Mouse (Mus musculus) lung, postnatal 14 days (tissue): ENCODE measurements at regions not wholly inside any gene's neighbourhood (a gene's known extent, or its start where the extent isn't known, plus 50 kb on each side); places are given as distances from the start of the nearest gene placed in this dataset.

Experiments
- DNase-seq: peaks from one replicate; pipeline ENCODE4 v3.0.0; 2021

DNA sequence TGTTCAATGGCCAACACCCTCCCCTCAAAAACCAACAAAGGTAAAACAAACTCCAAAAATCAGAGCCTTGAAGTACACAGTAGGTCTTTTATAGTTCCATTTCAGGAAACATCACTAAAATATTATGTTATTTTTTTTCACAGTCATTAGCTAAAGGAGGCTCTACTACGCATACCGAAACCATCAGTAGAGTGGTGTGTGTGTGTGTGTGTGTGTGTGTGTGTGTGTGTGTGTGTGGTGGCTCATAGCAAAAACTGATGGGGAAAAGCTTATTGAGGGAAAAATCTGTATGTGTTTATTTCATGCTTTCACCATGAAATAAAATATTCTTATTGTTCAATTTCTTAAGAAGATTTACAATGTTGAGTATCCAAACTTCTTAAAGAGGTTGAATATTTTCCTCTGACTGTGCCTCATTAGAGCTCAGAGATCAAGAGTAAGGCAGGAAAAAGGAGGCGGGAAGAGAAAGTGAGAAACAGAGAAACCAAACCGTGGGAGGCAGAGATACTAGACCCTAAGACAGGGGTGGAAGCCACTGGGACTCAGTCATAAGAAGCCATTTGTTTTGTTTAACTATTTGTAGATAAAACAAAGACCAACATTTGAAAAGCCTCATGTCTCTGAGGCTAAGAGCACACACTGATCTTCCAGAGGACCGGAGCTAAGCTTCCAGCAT, 159.6 kb downstream of the Icos start:
- no peak for DNase-seq

DNA sequence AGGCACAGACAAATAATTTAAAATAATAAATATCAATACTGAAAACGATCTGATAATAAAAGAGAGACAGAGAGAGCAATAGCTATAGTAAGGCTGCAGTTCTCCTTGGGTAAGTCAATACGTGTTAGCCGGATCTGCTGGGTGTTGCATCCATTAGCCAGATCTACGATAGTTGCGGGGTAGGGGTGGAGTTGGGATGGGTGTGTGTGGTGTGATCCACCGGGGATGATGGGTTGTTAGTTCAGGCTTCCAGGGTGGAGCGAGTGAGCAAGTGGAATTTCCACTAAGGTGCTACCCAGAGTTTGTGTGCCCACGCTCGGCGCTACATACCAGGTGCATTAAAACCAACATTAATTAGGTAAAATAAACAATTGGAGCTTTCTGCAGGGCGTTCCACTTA, 160.2 kb downstream of the Icos start:
- DNase-seq = no peak

DNA sequence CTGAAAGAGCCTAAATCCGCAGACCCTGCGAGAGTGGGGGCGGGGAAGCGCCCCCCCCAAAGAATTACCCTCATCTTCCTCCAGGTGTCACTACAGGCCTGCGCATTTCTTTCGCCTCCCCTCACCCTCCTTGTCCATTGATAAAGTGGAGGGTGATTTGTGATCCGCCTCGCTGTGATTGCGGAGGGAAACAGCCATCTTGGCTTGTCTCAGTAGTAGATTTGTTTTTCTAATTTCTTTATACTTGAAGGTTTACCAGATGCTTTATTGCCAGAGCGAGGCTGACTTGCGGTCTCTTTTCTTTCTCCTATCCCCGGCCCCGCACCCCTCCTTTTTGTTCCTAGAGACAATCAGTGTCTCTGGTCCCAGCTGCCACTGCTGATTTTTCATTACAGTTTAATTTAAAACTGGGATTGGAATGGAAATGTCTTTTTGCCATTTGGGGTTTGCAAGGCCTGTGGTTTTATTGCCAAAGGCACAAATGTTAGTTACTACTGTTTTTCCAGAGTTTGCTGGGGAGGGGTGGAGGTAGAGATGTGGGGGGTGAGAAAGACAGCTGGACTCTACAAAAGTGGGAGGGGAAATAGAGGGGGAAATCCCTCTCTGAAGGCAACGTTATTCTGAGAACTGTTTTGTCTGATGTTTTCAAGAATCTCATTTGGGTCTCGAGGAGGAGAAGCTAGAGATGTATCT, 161.7 kb downstream of the Icos start:
- peak; percentile 36 for DNase-seq

DNA sequence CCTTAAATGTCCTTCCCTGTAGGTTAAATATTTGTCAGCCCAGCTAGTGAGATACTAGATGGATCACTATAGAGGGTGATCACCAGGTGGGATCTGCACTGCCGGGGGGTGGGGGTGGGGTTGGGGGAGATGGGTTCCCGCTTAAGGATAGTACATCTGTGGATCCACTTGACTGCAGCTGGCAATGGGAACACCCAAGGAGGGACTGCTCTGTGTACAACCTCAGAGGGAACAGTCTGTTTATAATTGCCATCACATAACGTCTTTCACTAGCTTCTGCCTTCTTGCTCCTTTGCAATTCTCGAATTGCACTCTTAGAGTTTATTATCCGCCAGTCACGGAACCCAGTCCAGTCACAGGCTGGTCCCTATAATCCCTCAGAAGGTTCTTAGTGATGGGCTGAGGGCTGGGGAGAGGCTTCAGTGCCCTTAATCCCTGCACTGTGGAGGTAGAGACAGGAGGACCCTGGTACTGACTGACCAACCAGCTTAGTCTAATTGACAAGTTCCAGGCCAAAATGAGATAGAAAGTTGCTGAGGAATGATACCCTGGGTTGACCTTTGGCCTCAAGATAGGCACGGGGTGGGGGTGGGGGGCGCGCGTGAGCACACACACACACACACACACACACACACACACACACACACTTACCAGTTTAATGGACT, 162.4 kb downstream of the Icos start:
- no peak for DNase-seq

DNA sequence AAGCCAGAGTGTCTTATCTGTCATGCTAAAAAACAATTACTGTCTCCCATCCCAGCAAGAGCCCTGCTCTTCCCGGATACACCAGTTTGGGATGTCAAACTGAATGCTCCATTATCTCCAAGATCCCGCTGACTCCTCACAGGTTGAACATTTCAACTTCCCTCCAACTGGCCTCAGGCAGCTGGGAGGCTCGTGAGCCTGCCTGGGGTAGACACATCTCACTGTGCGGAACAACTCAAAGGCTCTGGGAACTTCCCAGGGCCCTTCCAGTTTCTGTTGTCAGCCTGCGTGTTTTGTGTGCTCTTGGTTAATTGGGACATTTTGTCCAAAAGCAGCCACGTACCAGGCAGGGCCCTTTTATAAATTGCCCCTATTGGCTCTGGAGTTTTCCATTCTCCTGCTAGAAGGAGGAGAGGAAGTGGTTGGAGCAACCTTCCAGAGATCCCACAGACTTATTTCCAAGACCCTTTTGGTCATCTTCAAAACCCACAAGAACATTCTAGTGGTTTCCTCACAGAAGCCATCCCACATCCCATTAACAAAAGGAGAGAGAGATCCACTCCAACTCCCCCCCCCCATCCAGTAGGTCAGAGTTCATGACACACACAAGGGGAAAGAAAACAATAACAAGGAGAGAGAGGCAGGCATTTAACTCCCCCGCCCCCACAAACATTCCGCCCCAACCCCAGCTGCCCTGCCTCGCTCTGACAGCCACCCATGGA, 163.3 kb downstream of the Icos start:
- DNase-seq = no peak

DNA sequence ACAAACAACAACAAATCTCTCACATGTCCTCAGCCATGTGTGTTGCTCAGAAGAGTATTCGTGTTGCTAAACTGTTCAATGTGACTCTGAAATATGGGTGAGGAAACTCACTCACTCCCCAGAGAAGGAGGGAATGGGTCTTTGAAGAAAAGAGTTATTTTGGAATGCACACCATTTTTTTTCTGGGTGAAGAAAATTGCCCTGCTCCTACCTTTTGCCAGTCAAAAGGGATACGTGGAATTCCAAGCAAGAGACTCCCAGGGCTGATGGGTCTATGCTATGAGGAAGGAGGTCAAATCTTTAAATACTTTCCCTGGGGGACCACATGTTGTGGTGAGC, 163.8 kb downstream of the Icos start:
- DNase-seq = no peak

DNA sequence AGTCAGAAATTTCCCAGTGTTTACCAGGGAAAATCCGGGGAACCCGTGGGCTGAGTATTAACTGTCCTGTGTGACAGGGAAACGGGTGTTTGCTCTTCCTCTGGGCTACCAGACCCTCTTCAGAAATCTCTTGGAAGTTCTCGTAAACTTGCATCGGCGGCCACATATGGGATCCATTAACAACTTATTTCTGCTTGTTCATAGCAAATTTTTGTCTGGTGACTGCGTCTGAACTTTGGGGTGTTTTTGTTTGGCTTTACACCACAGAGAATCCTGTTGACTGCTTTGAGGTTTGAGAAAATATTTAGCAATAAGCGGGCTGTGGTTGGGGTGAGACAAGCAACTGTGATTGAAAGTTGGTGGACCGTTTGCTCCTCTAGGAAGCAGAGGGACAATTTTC, 164.2 kb downstream of the Icos start:
- no peak for DNase-seq

DNA sequence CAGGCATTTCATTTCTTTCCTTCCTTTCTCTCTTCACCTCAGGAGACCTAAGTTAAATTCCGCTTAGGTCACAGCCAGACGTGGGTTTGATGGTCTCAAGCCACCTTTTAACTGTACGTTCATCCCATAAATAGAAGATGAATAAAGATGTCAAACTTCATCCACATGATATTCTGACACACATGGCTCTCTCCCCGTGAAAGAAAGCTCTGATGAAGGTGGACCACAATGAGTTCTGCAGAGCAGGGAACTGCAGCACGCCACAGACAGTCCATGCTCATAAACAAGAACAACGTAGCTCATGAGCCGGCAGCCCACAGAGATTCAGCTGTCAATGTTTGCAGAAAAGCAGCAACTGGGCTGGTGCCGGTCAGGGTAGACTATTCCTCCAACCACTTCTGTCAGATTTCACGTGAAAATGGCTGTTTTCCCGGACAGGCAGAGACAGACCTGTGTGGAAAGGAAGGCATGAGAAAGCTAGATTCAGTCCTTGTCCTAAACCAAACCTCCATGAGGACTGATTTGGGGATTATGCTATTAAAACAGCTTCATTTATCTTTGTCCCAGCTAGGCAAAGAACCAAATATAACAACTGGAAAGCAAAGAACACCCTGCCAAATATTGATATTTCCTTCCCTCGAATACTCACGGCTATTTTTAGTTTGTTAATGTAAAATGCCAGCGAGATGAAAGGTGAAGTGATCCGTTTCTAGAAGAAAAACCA, 165.5 kb downstream of the Icos start:
- DNase-seq = no peak

DNA sequence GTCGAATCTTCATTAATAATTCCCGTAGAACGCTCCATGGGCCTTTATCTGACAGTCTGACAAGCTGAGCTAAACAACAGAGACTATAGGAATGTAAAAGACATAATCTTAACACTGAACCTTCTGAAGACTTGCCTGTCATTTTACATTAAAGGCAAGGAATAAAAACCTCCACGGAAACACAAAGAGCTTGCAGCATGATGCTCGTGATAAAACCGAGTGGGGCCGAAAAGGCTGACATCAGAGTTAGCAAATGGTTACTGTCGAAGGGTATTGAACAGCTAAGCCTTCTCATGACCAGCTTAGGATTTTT, 166.0 kb downstream of the Icos start:
- DNase-seq = no peak

DNA sequence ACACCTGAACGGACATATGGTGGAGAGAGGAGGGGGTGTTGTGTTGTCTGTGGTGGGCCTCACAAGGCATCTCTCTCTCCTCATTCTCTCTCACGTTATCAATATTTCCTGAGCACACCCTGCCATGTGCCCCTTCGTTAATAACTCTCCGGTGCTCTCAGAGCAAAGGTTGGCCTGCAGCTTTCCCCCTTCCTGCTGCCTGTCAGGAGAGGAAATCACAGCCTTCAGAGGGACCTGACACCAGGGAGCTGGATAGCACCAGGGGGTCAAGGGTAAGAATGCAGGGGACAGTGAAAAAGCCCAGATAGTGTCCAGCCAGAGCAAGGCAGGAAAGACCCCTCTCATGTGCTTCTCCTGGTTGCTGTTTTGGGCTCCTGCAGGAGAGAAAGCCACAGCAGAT, 167.3 kb downstream of the Icos start:
- DNase-seq = no peak

DNA sequence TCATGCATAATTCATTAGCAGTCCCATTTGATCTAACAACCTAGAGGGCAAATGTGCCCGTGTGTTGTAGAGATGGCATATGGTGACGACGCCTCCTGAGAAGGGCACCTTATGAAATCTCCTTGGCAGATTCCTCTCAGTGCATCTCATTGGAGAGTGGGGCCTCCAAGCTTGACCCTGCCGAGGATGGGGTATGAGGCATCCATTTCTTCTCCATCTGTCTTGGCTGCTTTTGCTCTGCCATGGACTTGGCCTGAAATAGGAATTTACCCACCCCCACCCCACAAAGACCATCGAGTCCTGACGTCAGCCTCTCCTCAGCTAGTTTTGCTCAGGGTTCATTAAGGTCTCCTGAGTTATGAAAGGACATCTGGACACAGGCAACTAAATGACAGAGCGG, 167.8 kb downstream of the Icos start:
- no peak for DNase-seq

DNA sequence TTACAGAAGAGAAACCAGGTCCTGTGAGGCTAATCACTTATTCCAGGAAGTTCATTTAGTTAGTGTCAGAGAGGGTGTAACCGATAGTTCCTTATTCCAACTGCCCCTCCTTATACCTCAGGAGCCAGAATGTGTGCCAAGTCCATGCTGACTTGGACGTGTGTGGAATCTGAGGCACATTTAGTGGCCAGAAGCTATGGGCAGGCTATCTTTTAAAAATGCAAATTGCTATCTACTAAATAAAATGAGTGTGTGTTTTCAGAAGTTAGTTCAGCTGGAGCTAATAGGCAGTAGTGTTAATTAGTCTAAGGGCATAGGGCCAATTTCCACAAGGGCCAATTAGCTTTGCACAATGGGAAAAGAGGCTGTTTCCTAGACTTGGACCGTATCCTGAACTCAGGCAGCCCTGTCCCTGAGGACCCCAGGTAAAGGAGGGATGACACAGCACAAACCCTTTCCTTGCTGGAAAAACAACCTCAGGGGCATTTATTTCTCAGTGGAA, 168.5 kb downstream of the Icos start:
- no peak for DNase-seq

DNA sequence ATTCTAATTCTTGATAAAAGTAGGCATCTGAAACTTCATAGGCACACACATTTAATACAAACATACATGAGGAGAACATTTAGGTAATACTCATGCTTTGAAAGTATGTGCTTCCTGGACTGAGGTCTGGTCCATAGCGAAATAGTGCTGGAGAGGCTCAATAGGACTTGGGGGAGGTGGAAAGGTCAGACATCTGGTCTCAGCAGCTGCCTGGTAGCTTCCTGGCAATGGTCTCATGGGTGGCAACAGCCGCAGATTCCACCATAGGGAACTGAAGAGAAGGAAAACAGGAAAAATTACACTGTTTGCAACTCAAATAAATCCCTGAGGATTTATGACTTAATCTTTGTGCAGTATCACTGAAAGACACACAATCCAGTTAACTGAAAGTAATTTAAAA, 174.0 kb downstream of the Icos start:
- no peak for DNase-seq

DNA sequence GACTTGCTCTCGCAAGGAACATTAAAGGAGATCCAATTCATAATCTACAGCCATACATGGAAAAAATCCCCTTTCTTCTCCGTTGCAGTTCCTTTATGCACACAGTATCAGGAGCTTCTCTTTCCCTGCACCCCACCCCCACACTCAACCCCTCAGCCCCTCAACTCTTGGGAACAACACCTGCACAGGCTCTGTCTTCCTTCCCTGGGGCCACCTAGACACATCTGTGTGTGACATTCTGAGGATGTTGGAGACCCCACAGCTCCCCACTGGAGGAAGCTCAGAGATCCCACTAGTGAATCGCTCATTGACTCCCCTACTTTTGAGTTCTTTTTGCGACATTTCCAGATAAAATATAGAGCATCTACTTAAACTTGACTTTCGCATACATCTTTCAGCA, 174.4 kb downstream of the Icos start:
- no peak for DNase-seq

DNA sequence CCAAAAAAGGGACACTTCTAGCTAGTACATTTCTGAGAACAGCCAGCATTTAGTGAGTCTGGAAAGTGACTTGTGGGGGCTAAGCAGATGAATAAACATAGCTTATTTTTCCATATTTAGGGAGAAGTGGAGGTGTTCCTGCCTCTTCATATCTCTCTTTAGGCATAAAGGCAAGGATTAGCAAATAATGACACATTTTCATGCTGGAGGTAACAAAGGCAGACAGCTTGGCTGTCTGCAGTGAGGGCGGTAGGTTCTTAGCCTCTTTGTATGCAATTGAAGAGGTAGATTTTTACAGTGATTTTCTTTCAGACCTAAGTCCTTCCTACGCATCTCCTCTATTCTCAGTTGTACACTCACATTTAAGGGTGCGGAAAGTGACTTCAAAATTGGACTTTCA, 176.5 kb downstream of the Icos start:
- DNase-seq = no peak

DNA sequence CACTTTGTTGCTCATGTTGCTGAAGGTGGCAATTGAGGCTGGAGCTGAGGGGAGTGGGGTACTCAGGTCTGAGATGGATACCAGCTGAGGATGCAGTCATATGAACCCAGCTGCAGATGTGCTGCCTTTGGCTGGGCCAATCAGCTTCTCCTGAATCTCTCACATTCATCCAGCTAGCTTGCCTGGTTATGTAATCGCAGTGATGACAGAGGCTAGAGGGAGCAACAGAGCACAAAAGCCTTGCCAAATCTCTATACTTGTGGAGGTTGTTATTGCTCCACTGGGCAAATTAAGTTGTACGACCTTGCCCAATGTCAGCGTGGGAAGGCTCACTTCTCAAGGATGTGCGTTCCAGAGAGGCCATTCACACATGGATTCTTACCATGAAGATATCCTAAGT, 179.5 kb downstream of the Icos start:
- no peak for DNase-seq

DNA sequence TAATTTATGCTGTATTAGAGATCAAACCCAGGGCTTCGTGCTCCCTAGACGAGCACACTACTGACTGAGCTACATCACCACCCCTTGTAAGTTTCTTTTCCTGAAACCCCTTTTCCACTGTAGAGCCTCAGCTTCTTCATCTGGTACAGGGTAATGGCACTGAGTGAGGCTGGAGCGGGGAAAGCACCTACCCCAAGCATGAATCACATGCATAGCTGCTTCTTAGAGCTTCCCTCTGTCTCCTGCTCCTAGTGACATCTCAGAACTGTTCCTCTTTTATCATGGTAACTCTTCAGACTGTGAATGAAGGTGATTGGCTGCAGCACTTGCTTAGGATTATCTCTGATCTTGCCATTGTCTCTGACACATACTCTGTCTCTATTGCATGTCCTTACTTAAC, 182.8 kb downstream of the Icos start:
- no peak for DNase-seq

DNA sequence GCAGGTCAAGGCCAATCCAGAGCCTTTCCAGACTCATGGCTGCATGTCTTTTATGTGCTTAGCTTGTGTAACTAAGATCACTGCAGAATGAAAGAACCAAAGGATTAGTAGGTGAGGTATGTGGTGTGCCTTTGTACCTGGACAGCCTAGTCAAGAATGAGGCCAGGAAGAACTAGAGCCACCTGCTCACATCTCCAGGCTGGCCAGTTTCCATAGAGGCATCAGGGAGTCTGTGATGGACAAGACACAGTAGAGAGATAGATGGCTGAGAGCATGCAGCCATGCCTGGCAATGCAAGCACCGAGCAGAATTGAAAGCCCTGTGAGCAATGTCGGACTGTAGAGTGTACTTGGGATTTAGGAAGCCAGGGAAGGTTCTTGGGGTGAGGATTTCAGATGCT, 186.5 kb downstream of the Icos start:
- DNase-seq = no peak

DNA sequence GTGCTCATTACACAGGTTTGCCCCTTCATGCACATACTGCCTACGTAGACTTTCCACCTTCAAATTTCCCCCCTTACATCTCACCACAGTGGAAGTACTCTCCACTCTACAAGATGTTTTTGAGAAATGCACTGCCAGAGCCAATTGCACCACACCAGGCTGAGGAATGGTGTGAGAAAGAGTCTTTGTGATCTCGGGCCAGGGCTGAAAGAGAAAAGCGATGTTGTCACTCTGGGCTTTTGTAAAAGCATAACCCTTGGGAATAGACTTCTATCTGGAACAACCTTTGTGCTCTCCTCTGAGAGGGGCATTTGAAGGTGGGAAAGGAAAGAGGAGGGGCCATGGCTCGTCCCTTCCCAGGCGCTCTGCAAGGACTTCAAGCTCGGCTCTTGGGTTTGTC, 194.2 kb downstream of the Icos start:
- DNase-seq = peak; percentile 12

DNA sequence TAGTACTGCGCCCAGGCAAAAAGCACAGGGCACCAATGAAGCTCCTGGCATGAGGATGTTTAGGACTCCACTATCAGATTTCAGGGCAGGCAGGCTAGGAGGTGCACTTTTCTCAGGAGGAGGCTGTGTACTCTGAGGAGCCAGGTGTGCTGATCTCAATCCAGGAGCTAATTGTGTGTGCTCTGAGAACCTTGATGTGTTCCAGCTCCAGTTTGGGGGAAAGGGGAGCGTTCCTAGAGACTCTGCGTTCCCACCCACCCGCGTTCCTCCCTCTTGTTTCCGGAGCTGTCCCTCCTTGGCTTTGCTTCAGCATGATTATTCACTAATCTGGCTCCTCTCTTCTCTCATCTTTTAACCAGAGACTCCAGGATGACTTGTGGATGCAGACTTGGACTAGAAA, 195.2 kb downstream of the Icos start:
- no peak for DNase-seq

DNA sequence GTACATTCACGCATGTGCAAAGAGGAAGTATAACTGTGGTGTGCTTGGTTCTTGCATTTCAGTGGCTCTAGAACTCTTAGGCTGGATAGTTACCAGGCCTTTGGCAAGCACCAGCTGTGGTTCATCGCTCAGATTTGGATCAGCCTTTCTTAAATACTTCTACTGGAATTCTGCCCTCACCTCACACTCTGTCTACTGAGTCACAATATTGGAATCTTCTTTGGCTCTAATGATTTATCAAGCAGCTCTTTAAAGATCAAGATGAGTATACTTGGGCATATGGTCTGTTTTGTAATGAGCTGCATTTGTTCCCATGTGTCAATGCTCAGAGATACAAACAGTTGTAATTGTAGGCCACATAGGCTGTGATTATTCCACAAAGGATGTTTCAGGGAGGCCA, 197.5 kb downstream of the Icos start:
- DNase-seq = no peak

DNA sequence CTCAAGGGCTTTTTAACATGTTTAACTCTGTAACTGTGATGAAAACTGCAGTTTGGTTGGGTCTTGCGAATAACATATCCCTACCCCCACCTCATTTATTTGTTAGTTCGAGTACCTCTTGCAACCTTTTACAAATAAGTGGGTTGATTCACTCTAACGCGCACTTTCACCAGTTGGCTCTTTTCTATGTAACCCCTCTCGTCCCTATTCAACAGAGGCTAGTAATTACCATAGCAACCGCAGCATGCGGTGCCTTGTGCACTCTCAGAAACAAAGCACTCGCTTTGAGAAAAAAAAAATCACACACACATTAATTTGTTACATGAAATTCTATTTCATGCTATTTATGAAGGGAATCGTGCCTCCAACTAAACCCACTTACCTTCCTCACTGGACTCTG, 201.7 kb downstream of the Icos start:
- DNase-seq = no peak

DNA sequence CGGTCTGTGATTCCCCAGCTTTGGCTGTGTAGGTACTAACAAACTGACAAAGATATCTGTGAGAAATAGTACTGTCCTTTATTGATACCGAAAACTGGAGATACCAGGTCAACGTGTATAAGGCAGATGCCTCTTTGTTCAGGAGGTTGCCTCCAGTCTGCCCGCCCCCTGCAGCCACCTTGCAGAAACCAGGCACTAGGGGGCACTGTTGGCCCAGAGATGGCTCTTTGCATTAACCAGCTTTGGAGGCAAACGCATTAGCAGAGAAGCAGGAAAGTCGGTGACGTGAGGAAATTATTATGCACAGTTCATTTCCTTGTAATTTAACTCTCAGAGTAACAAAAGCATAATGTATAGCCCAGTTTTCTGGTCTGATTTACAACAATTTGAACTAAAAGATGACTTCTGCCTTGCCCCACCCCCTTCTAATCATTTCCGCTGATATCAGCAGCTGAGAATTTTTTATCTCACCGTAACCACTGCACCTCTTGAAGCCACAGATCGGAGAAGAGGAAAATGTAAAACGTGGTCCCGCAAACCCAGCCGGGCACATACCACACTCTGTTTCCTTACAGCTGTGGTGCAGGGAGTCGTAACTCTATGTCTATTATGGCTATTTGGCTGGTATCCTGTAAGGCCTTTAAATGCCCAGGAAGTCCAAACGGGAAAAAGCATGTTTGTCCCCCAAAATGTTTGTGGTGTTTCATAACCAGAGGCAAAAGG, 203.5 kb downstream of the Icos start:
- peak; percentile 95 for DNase-seq
